Mouse (Mus musculus) frontal cortex, adult (tissue): ENCODE measurements around the gene Btn2a2.

Experiments
- ATAC-seq: cut with Nextera tagmentation; 2 replicates; pipeline ENCODE4 v1.9.2; 2017; ENCODE audit warnings: mild to moderate bottlenecking, moderate library complexity, mixed read lengths; ENCODE audit not compliant: low TSS enrichment

The Btn2a2 gene

DNA sequence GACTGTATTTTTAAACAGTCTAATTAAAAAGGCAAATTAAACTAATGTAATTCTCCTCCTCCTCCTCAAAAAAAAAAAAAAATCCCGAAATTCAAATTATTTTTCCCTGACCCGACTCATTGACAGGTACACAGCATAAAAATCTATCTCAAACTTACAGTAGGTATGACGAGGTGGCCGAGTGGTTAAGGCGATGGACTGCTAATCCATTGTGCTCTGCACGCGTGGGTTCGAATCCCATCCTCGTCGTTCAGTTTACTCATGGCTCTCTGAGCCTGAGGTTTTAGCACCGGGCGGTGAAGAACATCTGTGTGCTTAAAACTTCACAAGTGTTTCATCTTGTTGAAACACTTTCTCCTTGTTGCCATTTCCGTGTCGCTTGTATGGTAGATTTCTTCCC lies 33.0 kb upstream of the Btn2a2 start:
- ATAC-seq: no peak

DNA sequence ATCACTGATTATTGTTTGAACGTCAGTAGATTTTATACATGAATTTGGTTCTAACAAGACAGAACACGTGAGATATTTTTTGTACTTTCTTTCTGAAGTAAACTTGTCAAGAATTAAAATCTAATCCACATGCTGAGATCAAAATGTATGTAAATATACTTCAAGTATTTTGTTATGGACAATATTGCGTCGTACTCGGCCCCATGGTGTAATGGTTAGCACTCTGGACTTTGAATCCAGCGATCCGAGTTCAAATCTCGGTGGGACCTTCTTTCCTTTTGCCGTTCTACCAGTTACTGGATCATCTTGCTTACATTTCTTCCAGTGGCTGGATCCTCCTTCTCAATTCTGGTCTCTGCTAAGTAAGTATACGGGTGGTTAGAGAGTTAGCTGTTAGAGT lies 30.8 kb upstream of the Btn2a2 start:
- peak; percentile 48 for ATAC-seq

DNA sequence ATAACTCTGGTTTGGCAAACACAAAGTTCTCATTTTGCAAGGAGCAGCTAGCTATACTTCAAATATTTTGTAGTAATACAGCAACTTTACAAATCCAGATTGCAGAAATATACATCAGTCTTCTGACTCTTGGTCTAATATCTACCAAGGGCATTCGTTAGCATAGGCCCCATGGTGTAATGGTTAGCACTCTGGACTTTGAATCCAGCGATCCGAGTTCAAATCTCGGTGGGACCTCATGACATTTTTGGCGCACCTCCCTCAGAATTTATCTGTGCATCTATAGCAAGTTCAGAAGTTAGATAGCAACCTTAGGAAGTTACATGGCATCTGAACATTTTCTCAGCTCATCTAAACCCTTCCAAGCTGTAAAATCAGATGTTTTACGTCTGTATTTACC lies 30.2 kb upstream of the Btn2a2 start:
- ATAC-seq: peak; percentile 20; the same call in 1 of the 2 replicates

GRCm38 (mm10) chr13:23518295-23518603 lies 29.6 kb upstream of the Btn2a2 start:
- no peak for ATAC-seq

- peak; percentile 63 for ATAC-seq
Observed at GRCm38 (mm10) chr13:23517603-23518294, 29.1 kb upstream of the Btn2a2 start.

- peak; percentile 55 for ATAC-seq
Observed at GRCm38 (mm10) chr13:23516822-23517602, 28.4 kb upstream of the Btn2a2 start.

GRCm38 (mm10) chr13:23515826-23516620 lies 27.4 kb upstream of the Btn2a2 start:
- no peak for ATAC-seq

- no peak for ATAC-seq
Observed at GRCm38 (mm10) chr13:23515281-23515680, 26.6 kb upstream of the Btn2a2 start.

DNA sequence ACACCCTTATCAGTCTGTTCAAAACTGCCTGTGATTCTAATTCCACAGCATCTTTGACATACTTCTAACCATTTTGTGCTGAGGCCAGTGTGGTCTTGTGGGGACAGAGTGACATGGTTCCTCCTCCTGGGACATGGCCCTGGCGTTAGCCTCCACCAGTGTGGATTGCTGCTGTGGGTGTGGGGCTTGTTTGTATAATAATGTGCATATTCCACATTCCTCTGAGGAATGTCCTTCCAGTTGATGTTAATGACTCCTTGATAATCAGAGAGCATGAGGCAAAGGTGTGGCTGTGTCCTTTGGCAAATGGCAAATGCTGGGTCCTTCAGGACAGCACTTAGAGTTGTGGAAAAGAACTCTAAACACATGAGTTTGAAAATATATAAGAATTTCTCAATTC lies 24.9 kb upstream of the Btn2a2 start:
- ATAC-seq: no peak

DNA sequence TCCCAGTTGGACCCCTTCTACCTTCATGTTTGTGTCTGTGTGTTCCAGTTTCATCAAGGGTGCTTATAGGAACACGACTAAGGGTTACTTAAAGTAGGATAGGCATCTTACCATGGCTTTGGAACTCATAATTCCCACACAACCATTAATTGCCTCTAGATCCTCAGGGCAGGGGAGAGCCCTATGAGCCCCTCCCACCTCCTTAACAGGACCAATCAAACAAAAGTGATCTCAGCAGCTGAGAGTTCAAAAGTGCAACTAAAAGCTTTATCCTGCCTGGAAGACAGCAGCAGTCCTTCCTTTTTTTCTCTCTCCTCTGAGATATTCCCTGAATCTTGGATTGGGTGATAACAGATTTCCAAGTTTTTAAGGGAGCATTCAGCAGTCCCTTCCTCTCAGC lies 21.5 kb upstream of the Btn2a2 start:
- no peak for ATAC-seq

GRCm38 (mm10) chr13:23506819-23507515 lies 18.3 kb upstream of the Btn2a2 start:
- ATAC-seq: no peak

- ATAC-seq: no peak
Observed at GRCm38 (mm10) chr13:23506351-23506750, 17.7 kb upstream of the Btn2a2 start.

DNA sequence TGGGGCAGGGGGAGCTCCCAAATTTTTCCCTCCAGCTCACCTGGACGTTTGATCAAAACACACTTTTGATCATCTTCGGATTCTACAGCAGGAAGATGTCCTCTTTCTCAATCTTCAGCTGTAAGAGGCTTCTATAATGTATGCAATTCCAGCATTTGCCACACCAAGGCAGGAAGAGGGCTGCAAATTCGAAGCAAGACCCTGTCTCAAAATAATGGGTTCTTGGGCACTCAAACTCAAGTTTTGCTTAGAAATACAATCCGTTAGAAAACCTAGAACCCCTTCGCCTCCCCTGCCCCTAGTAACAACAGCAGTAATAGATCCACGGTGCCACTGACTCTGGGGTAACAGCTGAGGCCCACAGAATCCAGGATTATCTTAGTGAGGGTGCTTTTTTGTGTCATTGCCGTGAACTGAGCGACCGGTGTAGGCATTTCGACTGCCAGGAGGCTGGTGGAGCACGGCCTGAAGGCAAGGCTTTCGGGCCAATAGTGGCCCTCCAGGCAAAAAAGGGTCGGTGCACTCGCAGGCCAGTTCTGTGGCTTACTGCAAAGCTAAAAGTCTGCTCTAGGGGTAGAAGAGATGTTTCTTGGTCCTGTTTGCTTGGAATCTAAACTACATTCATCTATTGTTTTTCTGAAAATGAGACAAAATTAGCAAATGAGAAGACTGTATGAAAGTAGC lies 17.1 kb upstream of the Btn2a2 start:
- ATAC-seq: no peak

GRCm38 (mm10) chr13:23503797-23504196 lies 15.1 kb upstream of the Btn2a2 start:
- no peak for ATAC-seq

DNA sequence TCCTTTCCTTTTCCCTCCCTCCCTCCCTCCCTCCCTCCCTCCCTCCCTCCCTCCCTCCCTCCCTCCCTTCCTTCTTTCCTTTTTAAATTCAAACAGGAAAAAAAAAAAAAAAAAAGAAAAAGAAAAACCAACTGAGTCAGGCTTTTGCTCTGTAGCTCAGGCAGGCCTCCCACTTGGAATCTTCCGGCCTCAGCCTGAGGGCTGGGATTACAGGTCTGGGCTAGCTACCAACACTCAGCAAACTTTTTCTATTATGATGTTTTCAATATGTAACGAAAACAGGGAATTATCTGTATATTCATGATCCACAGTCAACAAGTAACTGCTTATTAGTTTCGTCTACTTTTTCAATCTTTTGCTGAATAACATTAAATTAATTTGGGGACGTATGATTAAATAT lies 14.3 kb upstream of the Btn2a2 start:
- no peak for ATAC-seq

- ATAC-seq: no peak
Observed at GRCm38 (mm10) chr13:23502031-23502567, 13.4 kb upstream of the Btn2a2 start.

DNA sequence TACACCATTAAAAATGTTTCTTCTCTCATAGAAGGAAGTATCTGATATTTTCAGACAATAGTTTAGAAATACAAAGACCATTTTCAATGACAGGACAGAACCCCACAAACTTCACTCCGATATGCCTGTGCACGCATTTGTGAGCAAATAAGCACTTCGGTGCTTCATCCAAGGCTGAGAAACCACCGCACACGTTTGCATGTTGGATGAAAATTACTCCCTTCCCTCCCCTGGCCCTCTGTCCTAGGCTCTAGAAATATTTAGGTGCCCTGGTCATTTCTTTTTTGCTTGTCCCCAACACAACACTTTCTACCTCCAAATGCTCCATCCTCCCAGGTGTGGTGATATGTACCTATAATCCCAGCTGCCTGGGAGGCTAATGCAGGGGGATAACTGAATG lies 12.9 kb upstream of the Btn2a2 start:
- ATAC-seq: no peak

GRCm38 (mm10) chr13:23500424-23501200 lies 12.0 kb upstream of the Btn2a2 start:
- ATAC-seq: peak; percentile 35; the same call in 1 of the 2 replicates

- ATAC-seq: no peak
Observed at GRCm38 (mm10) chr13:23499943-23500342, 11.3 kb upstream of the Btn2a2 start.

DNA sequence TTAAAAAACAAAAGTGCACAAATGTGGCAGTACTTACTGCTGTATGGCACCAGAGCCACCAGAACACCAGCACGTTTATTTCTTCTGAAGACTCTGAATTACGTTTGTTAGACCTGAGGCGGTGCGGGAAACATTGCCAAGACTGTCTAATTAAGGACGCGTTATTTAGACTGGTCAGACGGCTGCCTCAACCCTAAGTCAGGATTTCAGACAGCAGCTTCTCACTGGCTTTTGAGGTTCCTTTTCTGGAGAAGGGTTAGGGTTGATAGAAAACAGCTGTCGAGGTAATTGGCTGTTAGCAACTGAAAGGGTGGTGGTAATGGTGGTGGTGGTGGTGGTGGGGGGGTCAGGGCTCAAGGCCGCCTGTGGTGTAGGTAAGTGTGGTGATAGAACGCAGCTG lies 10.0 kb upstream of the Btn2a2 start:
- ATAC-seq: no peak
